Mouse (Mus musculus) kidney, adult 2 months (tissue): ENCODE data around the gene Nr1i3.

Experiments used
- CTCF ChIP-seq: fragments of 200-500 bp; conservative IDR thresholded peaks from 2 replicates; pipeline ENCODE4 v1.5.1; 2011; ENCODE audit warnings: low read depth, mild to moderate bottlenecking, control low read depth, low read length, moderate library complexity, mixed read lengths; ENCODE audit not compliant: insufficient read depth, insufficient read length
- POLR2A ChIP-seq: fragments of 200-500 bp; IDR thresholded peaks from one replicate; pipeline ENCODE4 v1.6.1; 2011; ENCODE audit warnings: low read depth, low read length, control low read depth

GRCm38 (mm10) chr1:171171138-171171537 lies 42.6 kb upstream of the Nr1i3 start:
- TF ChIP-seq POLR2A, result no peak
- TF ChIP-seq CTCF, result no peak
